Mouse (Mus musculus) CD4-positive helper T cell, adult 2 months (primary cell): ENCODE measurements around the gene Nme7.

ENCODE experiments used
- DNase-seq: peaks from one replicate; pipeline ENCODE4 v3.0.0-alpha.2; 2012; ENCODE audit warnings: low read depth, missing footprints, low spot score

Nme7 gene

GRCm38 (mm10) chr1:164427777-164428176, 123.9 kb downstream of the Nme7 start:
- DNase-seq: no peak

DNA sequence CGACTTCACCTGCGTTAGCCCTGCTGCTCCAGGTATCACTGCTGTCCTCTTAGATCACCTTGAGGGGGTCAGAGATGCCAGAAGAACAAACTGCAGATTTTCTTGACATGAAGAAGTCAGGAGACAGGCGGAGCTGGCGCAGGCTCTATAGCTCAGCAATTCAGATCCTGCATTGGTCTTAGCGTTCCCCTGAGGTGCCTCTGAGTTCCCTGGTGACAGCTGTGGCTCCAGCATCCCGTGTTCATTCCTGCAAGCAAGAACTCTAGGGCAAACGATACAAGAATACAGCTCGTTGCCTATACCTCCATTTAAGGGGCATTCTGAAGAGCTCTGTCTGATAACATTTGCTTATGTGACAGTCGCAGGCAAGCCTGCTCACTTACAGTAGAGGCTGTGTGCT, 124.7 kb downstream of the Nme7 start:
- no peak for DNase-seq

DNA sequence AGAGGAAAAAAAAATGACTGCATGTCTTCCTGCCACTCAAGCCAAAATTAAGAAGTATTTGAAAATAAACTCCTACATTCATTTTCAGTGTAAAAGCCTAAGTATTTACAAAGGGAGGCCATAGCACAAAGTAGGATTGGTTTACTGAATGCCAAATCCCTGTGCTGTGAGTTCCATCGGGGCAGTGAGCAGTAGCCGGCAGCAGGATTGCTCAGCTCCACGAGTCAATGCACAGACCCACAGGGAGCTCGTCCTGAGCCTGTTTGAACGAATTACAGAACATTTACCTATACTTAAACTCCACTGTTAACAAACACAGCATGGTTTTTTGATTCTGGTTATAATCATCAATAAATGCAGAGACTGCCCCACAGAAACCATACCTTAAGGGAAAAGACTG, 128.7 kb downstream of the Nme7 start:
- no peak for DNase-seq

DNA sequence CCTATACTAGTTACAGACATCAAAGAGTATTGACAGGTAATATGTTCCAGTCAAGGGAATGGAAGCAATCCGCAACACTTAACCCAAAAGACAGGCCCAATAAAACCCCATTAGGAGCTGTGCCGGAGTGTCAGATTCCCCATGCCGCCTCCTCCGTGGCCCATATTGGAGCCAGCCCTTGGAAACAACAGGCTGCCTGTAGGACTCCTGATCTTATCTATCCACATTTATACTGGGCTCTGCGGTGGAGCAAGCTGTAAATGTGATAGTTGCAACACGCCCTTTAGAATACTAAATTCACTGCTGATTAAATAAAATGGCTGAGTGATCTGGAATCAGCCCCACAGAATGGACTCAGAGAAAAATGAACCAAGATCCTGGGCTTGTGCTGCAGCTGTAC, 130.1 kb downstream of the Nme7 start:
- no peak for DNase-seq

- DNase-seq: no peak
These were observed 132.8 kb downstream of the Nme7 start for GRCm38 (mm10) chr1:164436749-164437148.

DNA sequence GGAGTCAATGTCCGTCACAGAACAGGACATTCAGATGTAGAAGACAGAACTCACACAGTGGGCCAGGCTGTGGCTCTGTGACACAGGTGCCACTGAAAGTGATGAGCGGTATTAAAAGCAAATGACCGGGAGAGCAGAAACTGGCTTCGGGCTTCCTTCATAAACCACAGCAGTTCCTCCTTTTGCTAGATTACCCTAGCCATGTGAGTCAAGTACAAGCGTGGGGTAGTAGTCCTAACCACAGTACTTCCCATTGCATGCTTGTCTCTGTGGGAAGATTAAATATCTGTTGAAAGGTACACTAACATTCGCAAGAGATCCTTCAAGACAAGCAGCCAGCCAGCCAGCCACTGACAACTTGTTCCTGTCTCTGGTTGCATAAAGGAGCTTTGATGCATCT, 136.3 kb downstream of the Nme7 start:
- DNase-seq: no peak

GRCm38 (mm10) chr1:164440708-164441407, 136.9 kb downstream of the Nme7 start:
- DNase-seq: no peak

GRCm38 (mm10) chr1:164441408-164441974, 137.6 kb downstream of the Nme7 start:
- DNase-seq: no peak

- no peak for DNase-seq
These were observed 141.8 kb downstream of the Nme7 start for GRCm38 (mm10) chr1:164445620-164446162.

DNA sequence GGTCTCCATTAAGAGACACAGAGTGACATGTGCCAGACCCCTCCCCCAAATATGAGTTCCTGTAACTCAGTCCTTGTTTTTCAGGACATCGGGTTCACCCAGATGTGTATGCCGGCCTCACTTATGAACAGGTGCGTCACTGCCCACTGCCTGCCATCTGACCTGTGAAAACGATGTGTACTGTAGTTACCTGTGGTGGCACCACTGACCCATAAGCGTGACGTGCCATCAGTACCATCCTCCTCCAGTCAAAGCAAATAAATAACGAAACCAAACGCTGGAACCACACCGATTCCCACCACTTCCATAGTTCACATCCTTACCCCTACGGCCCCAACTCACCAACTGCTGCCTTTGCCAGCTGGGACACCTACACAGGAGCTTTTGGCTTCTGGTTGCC, 142.6 kb downstream of the Nme7 start:
- DNase-seq: no peak

- DNase-seq: no peak
These were observed 143.6 kb downstream of the Nme7 start for GRCm38 (mm10) chr1:164447521-164447920.

DNA sequence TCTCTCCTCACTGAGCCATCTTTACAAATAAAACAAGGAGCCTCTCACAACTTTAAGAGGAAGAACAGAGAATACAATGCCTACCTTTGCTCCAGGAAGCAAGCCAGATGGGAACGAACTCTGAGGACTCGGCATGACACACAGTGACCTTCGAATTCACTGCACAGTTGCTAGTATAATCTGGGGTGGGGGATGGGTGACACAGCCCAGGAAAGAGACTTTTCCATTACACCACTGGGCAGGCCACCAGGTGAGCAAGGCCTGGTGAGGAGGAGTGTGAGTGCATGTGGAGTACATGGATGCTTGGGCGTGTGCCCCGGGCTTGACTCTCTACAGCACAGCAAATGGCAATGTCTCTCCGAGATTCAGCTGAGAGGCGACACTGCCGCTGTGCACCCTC, 145.7 kb downstream of the Nme7 start:
- DNase-seq: no peak

DNA sequence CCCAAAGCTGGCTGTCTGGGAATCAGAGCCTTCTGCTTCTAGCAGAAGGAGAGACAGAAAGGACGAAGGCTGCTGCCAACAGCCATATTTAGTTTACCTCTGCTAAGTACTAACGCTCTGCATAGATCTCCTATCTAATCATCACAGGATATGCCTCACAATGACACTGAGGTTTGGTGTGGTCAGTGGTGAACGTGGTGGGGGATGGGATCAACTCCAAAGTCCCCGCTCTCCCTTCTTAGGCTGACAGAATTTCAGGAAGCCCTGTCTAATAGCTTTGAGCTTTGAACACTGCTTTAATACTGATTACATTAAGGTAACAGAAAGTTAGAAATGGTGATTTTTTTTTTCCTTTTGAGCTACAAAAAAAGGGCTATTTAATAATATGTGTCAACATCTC, 146.3 kb downstream of the Nme7 start:
- no peak for DNase-seq

DNA sequence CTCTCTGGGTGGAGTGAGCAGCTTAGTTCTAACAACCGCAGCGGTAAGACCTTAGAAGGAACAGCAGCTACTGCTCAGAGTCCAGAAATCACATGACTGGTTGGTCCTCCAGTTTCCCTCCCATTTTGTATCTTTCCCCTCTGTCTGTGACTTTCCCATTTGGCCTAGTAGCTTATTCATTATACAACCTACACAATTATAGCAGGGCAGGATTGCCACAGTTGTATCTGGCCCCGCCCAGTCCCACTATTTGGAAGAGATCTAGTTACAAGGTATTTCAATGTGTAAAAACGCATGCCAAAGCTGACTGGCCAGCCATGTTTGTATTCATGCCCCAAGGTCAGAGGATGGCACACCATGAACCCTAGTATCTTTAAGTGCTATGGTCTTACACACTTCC, 146.7 kb downstream of the Nme7 start:
- no peak for DNase-seq

DNA sequence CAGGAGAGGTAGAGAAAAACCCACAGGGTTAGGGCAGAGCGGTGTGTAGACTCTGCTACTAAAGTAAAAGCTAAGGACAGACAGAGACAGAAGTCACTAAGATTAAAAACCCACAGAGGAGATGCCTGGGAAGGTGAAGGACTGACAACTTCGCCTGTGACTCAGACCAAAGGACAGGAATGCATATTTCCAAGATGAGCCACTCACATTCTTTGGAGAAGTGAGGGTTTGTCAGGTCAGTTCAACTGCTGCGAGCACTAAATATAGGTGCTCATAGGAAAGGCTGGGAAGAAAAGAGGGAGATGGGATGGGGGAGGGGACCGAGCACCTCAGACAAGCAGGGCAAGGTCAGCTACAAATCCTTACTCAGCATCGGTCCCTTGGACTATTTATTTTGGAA, 147.4 kb downstream of the Nme7 start:
- no peak for DNase-seq

GRCm38 (mm10) chr1:164452580-164452979, 148.7 kb downstream of the Nme7 start:
- no peak for DNase-seq

DNA sequence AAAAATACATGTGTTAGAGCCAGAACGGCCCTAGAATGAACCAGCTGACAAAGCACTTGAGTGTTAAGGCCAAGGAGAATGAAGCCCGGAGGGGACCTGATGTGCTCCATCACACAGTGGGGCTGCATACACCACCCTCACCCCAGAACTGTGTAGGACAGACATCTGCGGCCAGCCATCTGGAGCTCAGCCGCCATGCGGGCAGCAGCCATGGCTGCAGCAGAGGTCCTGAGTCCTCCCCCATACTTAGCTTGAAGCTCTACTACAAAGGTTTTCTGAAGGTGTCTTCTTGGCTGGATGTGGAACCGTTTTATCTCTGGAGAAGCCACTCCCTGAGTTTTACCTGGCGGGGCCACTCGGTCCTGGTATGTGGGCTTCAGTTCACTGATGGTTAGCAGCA, 149.2 kb downstream of the Nme7 start:
- DNase-seq: no peak

DNA sequence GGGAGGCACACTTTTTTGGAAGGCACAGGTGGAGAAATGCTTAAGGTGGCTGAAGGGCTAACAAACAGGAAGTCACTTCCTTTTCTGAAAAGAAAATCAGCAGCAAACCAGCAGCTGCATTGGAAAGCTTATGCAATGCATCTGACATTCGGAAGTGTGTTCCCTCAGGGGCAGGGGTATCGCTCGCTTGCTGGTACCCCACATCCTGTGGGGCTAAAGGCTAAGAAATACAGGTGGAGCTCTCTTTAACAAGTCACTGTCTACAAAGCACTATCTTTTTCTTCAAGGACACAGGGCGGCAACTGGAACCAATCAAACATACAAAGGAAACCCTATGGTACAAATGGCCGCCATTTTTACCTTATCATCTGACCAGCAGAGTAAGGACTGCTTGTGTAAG, 149.8 kb downstream of the Nme7 start:
- peak; percentile 66 for DNase-seq

GRCm38 (mm10) chr1:164454747-164455400, 151.0 kb downstream of the Nme7 start:
- DNase-seq: no peak

GRCm38 (mm10) chr1:164455614-164456013, 151.7 kb downstream of the Nme7 start:
- peak; percentile 24 for DNase-seq

- no peak for DNase-seq
These were observed 152.1 kb downstream of the Nme7 start for GRCm38 (mm10) chr1:164456065-164456464.

- peak; percentile 16 for DNase-seq
These were observed 152.8 kb downstream of the Nme7 start for GRCm38 (mm10) chr1:164456731-164457130.
